Mouse (Mus musculus) liver, embryonic 13.5 days (tissue): ENCODE results near the gene Erv3. TPM values are rescaled to one million over a fixed set of nuclear protein-coding genes. Genes with fewer than 3 reads are reported as not detected.

ENCODE experiments used
- ATAC-seq: fragments of 200-750 bp; cut with Nextera tagmentation; 2 replicates; pipeline ENCODE4 v1.8.0; 2017; ENCODE audit warnings: low read depth, mild to moderate bottlenecking, moderate number of reproducible peaks, moderate library complexity
- DNase-seq: peaks from one replicate; pipeline ENCODE4 v3.0.0; 2022
- H3K27ac ChIP-seq: fragments of 300-500 bp; sonication (generic); 2 replicates; pipeline ENCODE4 v1.5.1; 2015; ENCODE audit warnings: moderate library complexity, mild to moderate bottlenecking, inconsistent platforms
- H3K27me3 ChIP-seq: fragments of 300-500 bp; sonication (generic); 2 replicates; pipeline ENCODE4 v1.6.1; 2015; ENCODE audit warnings: mild to moderate bottlenecking, inconsistent platforms
- H3K36me3 ChIP-seq: fragments of 300-500 bp; sonication (generic); 2 replicates; pipeline ENCODE4 v1.6.1; 2015; ENCODE audit warnings: mild to moderate bottlenecking, inconsistent platforms
- H3K4me1 ChIP-seq: fragments of 300-500 bp; sonication (generic); replicated peaks from 2 replicates; pipeline ENCODE4 v1.6.1; 2015; ENCODE audit warnings: inconsistent platforms
- H3K4me2 ChIP-seq: fragments of 300-500 bp; sonication (generic); 2 replicates; pipeline ENCODE4 v1.6.1; 2015; ENCODE audit warnings: inconsistent platforms, mild to moderate bottlenecking, moderate library complexity
- H3K4me3 ChIP-seq: fragments of 300-500 bp; sonication (generic); replicated peaks from 2 replicates; pipeline ENCODE4 v1.5.1; 2015; ENCODE audit warnings: mild to moderate bottlenecking, inconsistent platforms
- H3K9ac ChIP-seq: fragments of 300-500 bp; sonication (generic); 2 replicates; pipeline ENCODE4 v1.6.1; 2015; ENCODE audit warnings: mild to moderate bottlenecking, inconsistent platforms
- H3K9me3 ChIP-seq: fragments of 300-500 bp; sonication (generic); replicated peaks from 2 replicates; pipeline ENCODE4 v1.6.1; 2016; ENCODE audit warnings: inconsistent platforms
- WGBS: fragments of 180-500 bp; shearing (Covaris S2); methylation state at CpG from one replicate; pipeline ENCODE4 v1.1.7; 2015; ENCODE audit not compliant: insufficient replicate concordance; 5-methylcytosine and 5-hydroxymethylcytosine counted together
- polyA plus RNA-seq: library from polyadenylated mRNA; unstranded; fragments of >200 nt; fragmentation: Nextera tagmentation; extraction: Ambion mirVana; gene quantifications from 2 replicates; pipeline ENCODE4 v1.2.1, GENCODE M21; 2015

The Erv3 gene
- polyA plus RNA-seq, 1 experiment from 2014 or later = not detected

DNA sequence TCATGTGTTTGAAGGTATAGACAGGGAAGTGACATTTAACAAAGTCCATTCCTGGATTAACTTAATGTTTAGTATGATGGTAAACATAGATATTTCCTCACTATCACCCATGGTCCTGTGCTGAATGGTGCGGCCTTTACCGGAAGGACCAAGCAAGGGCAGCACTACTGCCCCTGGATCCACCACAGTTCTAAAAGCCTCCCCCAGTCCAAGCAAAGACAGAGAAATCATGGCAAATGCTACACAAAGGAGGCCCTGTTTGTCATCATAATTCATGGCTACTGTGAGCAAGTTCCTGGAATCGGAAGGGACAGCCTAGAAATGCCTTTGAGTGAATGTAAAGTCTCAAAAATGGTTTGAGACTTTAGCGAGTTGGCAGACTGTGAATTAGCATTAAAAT lies 36.5 kb upstream of the Erv3 start:
- ATAC-seq = no peak

GRCm38 (mm10) chr2:131895106-131895505 lies 35.6 kb upstream of the Erv3 start:
- Histone ChIP-seq H3K4me1 (peaks cover 18% of the 10 kb centered on the region; the same call in 1 of the 2 replicates), H3K36me3 (no peaks in the 10 kb centered on the region), H3K27me3 (peaks cover 7% of the 10 kb centered on the region; the same call in 1 of the 2 replicates), H3K9me3 (no peaks in the 10 kb centered on the region), H3K4me2 (no peak overlapping the region), H3K27ac (no peak overlapping the region), H3K9ac (no peak overlapping the region), H3K4me3 (no peak overlapping the region)
- no peak for DNase-seq
- no peak for ATAC-seq
- WGBS = 61% methylated on average over 2 of the region's 2 CpGs

More for the DNA sequence above, 36.5 kb upstream of the Erv3 start:
- H3K9ac ChIP-seq = no peak overlapping the region
- peaks cover 17% of the 10 kb centered on the region for H3K4me1 ChIP-seq
- H3K36me3 ChIP-seq = no peaks in the 10 kb centered on the region
- no peak for DNase-seq
- H3K27me3 ChIP-seq = 0 out of 2 replicates have a peak, but pooled peaks cover 6% of the 10 kb centered on the region
- H3K9me3 ChIP-seq = no peaks in the 10 kb centered on the region
- 81% methylated on average over 4 of the region's 4 CpGs for WGBS
- H3K27ac ChIP-seq = no peak overlapping the region
- no peak overlapping the region for H3K4me3 ChIP-seq
- H3K4me2 ChIP-seq = no peak overlapping the region

GRCm38 (mm10) chr2:131892534-131892933 lies 33.0 kb upstream of the Erv3 start:
- Histone ChIP-seq H3K9me3 (no peaks in the 10 kb centered on the region), H3K4me3 (no peak overlapping the region), H3K9ac (no peak overlapping the region), H3K4me1 (peaks cover 18% of the 10 kb centered on the region; the same call in 1 of the 2 replicates), H3K27ac (no peak overlapping the region; the same call in 1 of the 2 replicates), H3K4me2 (no peak overlapping the region), H3K36me3 (no peaks in the 10 kb centered on the region), H3K27me3 (peaks cover 20% of the 10 kb centered on the region)
- ATAC-seq (no peak), DNase-seq (no peak)
- 47% methylated on average over 5 of the region's 5 CpGs for WGBS

- Histone ChIP-seq H3K9ac (no peak overlapping the region), H3K36me3 (no peaks in the 10 kb centered on the region), H3K4me2 (no peak overlapping the region), H3K27ac (no peak overlapping the region), H3K4me3 (no peak overlapping the region), H3K9me3 (no peaks in the 10 kb centered on the region), H3K4me1 (peaks cover 18% of the 10 kb centered on the region; the same call in 1 of the 2 replicates), H3K27me3 (peaks cover 22% of the 10 kb centered on the region)
- WGBS = 13% methylated on average over 7 of the region's 7 CpGs
- ATAC-seq (no peak), DNase-seq (no peak)
Observed at GRCm38 (mm10) chr2:131888233-131888632, 28.7 kb upstream of the Erv3 start.

DNA sequence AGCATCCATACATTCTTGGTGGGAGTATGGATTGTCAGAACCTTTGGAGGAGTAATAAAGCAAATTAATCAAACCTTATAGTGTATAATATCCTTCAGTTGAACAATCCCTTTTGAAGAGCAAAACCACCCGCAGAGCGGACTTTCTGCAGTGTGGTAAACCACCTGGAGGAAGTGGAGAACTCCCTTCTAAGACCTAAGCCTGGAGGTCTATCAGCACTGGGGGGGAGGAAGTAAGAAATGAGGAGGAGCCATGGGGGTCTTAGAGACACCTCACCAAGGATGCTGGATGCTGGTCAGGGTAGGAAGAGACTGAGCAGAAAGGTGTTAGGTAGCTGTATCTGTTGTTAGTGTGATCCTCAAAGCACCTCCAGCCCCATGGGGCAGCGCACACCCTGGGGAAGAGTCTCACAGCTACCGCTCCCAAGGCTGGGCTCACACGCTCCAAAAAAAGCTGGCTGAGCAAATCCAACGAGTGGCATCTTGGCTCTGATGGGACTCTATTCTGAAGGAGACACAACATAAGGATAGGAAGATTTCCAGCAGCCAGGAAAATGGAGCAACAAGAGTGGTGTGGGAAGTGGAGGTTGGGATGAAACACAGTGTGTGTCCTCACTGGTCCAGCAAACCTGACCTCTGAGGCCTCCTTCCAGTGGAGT lies 27.1 kb upstream of the Erv3 start:
- no peak overlapping the region for H3K27ac ChIP-seq
- no peaks in the 10 kb centered on the region for H3K9me3 ChIP-seq
- no peak overlapping the region for H3K4me2 ChIP-seq
- WGBS = 47% methylated on average over 6 of the region's 6 CpGs
- no peaks in the 10 kb centered on the region for H3K36me3 ChIP-seq
- no peak overlapping the region for H3K9ac ChIP-seq
- H3K27me3 ChIP-seq = peaks cover 16% of the 10 kb centered on the region
- DNase-seq (no peak), ATAC-seq (no peak)
- H3K4me3 ChIP-seq = no peak overlapping the region
- H3K4me1 ChIP-seq = peaks cover 5% of the 10 kb centered on the region; the same call in 1 of the 2 replicates

- no peaks in the 10 kb centered on the region for H3K4me1 ChIP-seq
- no peak overlapping the region for H3K27ac ChIP-seq
- ATAC-seq (no peak), DNase-seq (no peak)
- H3K9me3 ChIP-seq = no peaks in the 10 kb centered on the region
- no peak overlapping the region for H3K4me3 ChIP-seq
- H3K9ac ChIP-seq = no peak overlapping the region
- no peaks in the 10 kb centered on the region for H3K36me3 ChIP-seq
- WGBS = 10% methylated on average over 2 of the region's 2 CpGs
- peaks cover 4% of the 10 kb centered on the region; the same call in 1 of the 2 replicates for H3K27me3 ChIP-seq
- H3K4me2 ChIP-seq = no peak overlapping the region
Observed at GRCm38 (mm10) chr2:131883136-131883535, 23.6 kb upstream of the Erv3 start.

DNA sequence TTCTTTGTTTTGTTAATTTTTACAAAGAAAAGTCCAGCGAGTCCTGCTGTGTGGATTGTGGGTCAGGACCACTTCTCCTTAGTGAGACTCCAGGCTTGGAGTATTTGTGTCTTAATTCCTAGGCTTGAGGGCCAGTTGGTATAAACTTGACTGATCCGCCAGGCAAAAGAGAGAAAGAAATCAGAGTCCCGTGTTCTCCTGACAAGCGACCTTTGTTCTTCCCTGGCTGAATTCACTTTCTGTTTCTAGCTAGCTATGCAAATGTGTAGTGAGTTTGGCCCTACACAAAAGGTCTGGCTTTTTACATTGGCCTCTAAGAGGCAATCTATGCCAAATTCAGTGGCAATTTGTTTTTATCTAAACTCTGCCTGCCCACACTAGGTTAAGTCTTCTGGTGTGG lies 22.2 kb upstream of the Erv3 start:
- ATAC-seq (no peak), DNase-seq (no peak)
- Histone ChIP-seq H3K4me2 (no peak overlapping the region), H3K9me3 (no peaks in the 10 kb centered on the region), H3K4me1 (no peaks in the 10 kb centered on the region), H3K9ac (no peak overlapping the region), H3K27ac (no peak overlapping the region), H3K36me3 (no peaks in the 10 kb centered on the region), H3K27me3 (0 out of 2 replicates have a peak, but pooled peaks cover 2% of the 10 kb centered on the region), H3K4me3 (no peak overlapping the region)
- 63% methylated on average over 4 of the region's 4 CpGs for WGBS

GRCm38 (mm10) chr2:131876551-131877265 lies 17.2 kb upstream of the Erv3 start:
- Histone ChIP-seq H3K27ac (no peak overlapping the region), H3K4me2 (no peak overlapping the region), H3K27me3 (no peaks in the 10 kb centered on the region), H3K9ac (no peak overlapping the region), H3K9me3 (no peaks in the 10 kb centered on the region), H3K4me1 (no peaks in the 10 kb centered on the region), H3K36me3 (no peaks in the 10 kb centered on the region), H3K4me3 (no peak overlapping the region)
- WGBS = 76% methylated on average over 7 of the region's 7 CpGs
- ATAC-seq (no peak), DNase-seq (no peak)

DNA sequence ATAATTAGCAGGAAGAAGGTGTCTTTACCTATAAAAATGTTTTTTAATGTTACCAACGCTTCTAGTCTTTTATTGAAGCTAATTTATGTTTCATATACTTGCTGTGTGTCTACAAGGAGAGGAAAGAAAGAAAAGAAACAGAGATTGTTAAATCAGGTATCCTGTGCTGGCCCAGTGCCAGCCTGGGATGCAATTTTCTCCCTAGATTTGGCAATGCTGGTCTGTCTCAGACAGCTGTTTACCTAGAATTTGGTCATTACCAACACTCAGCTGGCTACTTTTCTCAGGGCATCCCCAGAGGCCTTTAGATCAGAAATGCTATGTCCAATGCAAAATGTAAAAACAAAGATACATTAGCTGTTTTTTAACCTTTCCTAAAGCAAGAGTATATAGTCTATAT lies 13.8 kb upstream of the Erv3 start:
- 48% methylated on average over 1 of the region's 1 CpGs for WGBS
- Histone ChIP-seq H3K27me3 (no peaks in the 10 kb centered on the region), H3K9me3 (no peaks in the 10 kb centered on the region), H3K9ac (no peak overlapping the region), H3K4me1 (no peaks in the 10 kb centered on the region), H3K36me3 (no peaks in the 10 kb centered on the region), H3K27ac (no peak overlapping the region), H3K4me2 (no peak overlapping the region), H3K4me3 (no peak overlapping the region)
- ATAC-seq (no peak), DNase-seq (no peak)

GRCm38 (mm10) chr2:131868983-131869382 lies 9.4 kb upstream of the Erv3 start:
- DNase-seq (no peak), ATAC-seq (no peak)
- Histone ChIP-seq H3K27me3 (no peaks in the 10 kb centered on the region), H3K36me3 (no peaks in the 10 kb centered on the region), H3K9me3 (no peaks in the 10 kb centered on the region), H3K4me1 (peaks cover 20% of the 10 kb centered on the region), H3K4me2 (no peak overlapping the region), H3K27ac (no peak overlapping the region), H3K9ac (no peak overlapping the region), H3K4me3 (no peak overlapping the region)
- WGBS = 62% methylated on average over 5 of the region's 5 CpGs

DNA sequence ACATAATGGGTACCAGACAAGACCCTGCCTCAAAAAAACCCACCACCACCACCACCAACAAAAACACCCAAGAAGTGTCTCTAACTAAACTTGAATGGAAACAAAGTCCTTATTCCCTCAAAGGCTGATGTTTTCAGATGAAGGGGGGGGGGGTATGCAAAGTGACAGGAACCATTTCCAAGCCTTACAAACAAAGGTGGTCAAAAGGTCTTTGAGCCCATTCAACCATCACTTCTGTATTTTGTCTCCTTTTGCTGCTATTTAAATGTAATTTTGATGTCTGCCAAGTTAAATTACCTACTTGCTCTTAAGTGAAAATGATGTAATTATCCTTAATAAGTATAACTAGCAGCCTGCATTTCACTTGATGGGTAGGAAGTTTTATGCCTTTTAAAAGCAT lies 7.1 kb upstream of the Erv3 start:
- Histone ChIP-seq H3K27me3 (no peaks in the 10 kb centered on the region), H3K4me3 (no peak overlapping the region), H3K4me2 (no peak overlapping the region), H3K4me1 (peaks cover 32% of the 10 kb centered on the region), H3K9ac (no peak overlapping the region), H3K36me3 (no peaks in the 10 kb centered on the region), H3K9me3 (no peaks in the 10 kb centered on the region), H3K27ac (no peak overlapping the region)
- no peak for DNase-seq
- ATAC-seq = no peak
